Mouse (Mus musculus): ENCODE data around the gene Slc27a3.

DNA sequence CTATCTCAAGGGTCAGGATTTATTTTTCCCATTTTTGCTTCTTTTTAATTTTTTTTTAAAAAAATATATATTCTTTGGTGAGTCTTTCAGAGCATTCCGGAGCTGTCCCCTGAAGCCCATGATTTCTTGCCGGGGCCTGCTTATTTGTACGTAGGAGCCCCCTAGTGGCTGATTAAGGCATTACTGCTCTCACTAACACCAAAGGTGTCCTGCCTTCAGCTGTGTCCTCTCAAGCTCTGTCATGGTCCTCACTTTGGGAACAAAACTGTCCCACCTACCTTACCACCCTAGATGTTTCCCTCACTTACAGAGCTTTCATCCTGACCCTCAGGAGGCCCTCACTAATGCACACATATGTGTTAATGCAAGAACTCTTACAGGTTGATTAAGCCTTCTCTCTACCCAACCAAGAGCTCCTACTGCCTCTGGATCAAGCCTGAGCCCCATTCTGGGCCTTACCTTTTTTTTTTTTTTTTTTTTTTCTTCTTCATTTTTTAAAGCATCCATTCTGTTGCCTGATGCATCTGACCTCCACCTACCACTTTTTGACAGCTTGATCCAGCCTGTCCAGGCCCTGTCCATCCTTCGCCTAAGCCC is 16.2 kb downstream of the Slc27a3 start:
- TF ChIP-seq CTCF (IDR thresholded peaks at IDR 0.05; ENCODE audit: low read depth) (peak; percentile 89), EP300 (IDR thresholded peaks at IDR 0.05; ENCODE audit: low read depth) (no peak)
